Mouse (Mus musculus): ENCODE results near the gene Anapc1.
"Not testable (repeated sequence)": the region's sequence is repeated elsewhere in the genome, so short reads cannot be mapped to it uniquely, and the experiment has no call there.

- TF ChIP-seq EP300 (IDR thresholded peaks at IDR 0.05; ENCODE audit: low read length); POLR2AphosphoS2 (IDR thresholded peaks at IDR 0.05; ENCODE audit: low read depth, low read length); ZC3H11A (IDR thresholded peaks at IDR 0.05; ENCODE audit: low read depth, low read length): not testable (repeated sequence)
These were observed 6.6 kb upstream of the Anapc1 start for GRCm38 (mm10) chr2:128693828-128694227.

Data from CH12.LX (cell line).